Mouse (Mus musculus) CH12.LX (cell line): ENCODE measurements around the gene Ssbp3.

ENCODE experiments used
- CTCF ChIP-seq, 2 experiments: IDR thresholded peaks in 1 of 2; conservative IDR thresholded peaks in 1 of 2; 2 replicates each; pipeline ENCODE4 v1.5.1; 2011 to 2012; ENCODE audit warnings: low read depth in 2 of 2, low read length in 2 of 2, improper control_type of control experiment in 1 of 2, inconsistent platforms in 1 of 2, mild to moderate bottlenecking in 1 of 2, moderate library complexity in 1 of 2
- ELF1 ChIP-seq: IDR thresholded peaks from 2 replicates; pipeline ENCODE4 v1.6.1; 2014; ENCODE audit warnings: low read depth, mild to moderate bottlenecking, inconsistent platforms, low read length, improper control_type of control experiment
- EP300 ChIP-seq: IDR thresholded peaks from 2 replicates; pipeline ENCODE4 v1.6.1; 2011; ENCODE audit warnings: low read length, improper control_type of control experiment
- ETS1 ChIP-seq: conservative IDR thresholded peaks from 2 replicates; pipeline ENCODE4 v1.6.1; 2012; ENCODE audit warnings: low read depth, mild to moderate bottlenecking, inconsistent platforms, low read length, improper control_type of control experiment, moderate library complexity
- IRF4 ChIP-seq: IDR thresholded peaks from 2 replicates; pipeline ENCODE4 v1.6.1; 2014; ENCODE audit warnings: low read depth, mild to moderate bottlenecking, inconsistent platforms, low read length, improper control_type of control experiment
- MAFK ChIP-seq: IDR thresholded peaks from 2 replicates; pipeline ENCODE4 v1.6.1; 2011; ENCODE audit warnings: low read length, improper control_type of control experiment; ENCODE audit not compliant: insufficient replicate concordance
- MAX ChIP-seq: IDR thresholded peaks from 2 replicates; pipeline ENCODE4 v1.6.1; 2011; ENCODE audit warnings: low read length, improper control_type of control experiment
- POLR2A ChIP-seq: IDR thresholded peaks from 2 replicates; pipeline ENCODE4 v1.6.1; 2011; ENCODE audit warnings: low read depth, mild to moderate bottlenecking, improper control_type of control experiment, low read length
- POLR2AphosphoS2 ChIP-seq: IDR thresholded peaks from 2 replicates; pipeline ENCODE4 v1.6.1; 2011; ENCODE audit warnings: low read depth, low read length, improper control_type of control experiment
- RAD21 ChIP-seq: IDR thresholded peaks from 2 replicates; pipeline ENCODE4 v1.6.1; 2011; ENCODE audit warnings: low read depth, mild to moderate bottlenecking, low read length, improper control_type of control experiment, moderate library complexity
- SIN3A ChIP-seq: IDR thresholded peaks from 2 replicates; pipeline ENCODE4 v1.6.1; 2012; ENCODE audit warnings: low read length, improper control_type of control experiment, inconsistent platforms
- TCF12 ChIP-seq: IDR thresholded peaks from 2 replicates; pipeline ENCODE4 v1.6.1; 2014; ENCODE audit warnings: low read depth, mild to moderate bottlenecking, inconsistent platforms, low read length, improper control_type of control experiment
- ZC3H11A ChIP-seq: IDR thresholded peaks from 2 replicates; pipeline ENCODE4 v1.6.1; 2012; ENCODE audit warnings: low read depth, mild to moderate bottlenecking, inconsistent platforms, low read length, improper control_type of control experiment
- ZNF384 ChIP-seq: IDR thresholded peaks from 2 replicates; pipeline ENCODE4 v1.6.1; 2012; ENCODE audit warnings: low read depth, low read length, improper control_type of control experiment, inconsistent platforms

DNA sequence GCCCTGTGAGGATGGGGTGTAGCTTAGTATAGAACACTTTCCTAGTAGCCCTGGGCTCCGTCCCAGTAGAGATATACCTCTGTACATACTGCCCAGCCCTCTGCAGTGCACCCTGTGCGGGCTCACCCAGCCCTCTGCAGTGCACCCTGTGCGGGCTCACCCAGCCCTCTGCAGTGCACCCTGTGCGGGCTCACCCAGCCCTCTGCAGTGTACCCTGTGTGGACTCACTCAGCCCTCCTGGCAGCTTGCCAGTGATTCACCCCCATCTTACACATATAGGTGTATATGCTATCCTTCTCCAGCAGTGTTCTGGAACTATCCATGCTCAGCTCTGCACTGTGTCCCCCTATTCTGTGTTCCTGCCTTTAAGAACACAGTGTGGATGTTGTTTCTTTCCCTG, 168.4 kb downstream of the Ssbp3 start:
- TF ChIP-seq ZC3H11A, result no peak
- TF ChIP-seq CTCF (conservative IDR thresholded peaks at IDR 0.05 in 1 of 2, IDR thresholded peaks at IDR 0.05 in 1 of 2; ENCODE audit: low read depth in 2 of 2, low read length in 2 of 2), result no peak
- no peak for TF ChIP-seq SIN3A
- no peak for TF ChIP-seq TCF12
- TF ChIP-seq ETS1, result no peak
- no peak for TF ChIP-seq MAFK
- TF ChIP-seq MAX, result no peak
- no peak for TF ChIP-seq POLR2AphosphoS2
- no peak for TF ChIP-seq POLR2A
- TF ChIP-seq ZNF384, result no peak
- TF ChIP-seq IRF4, result no peak
- TF ChIP-seq EP300, result no peak
- no peak for TF ChIP-seq RAD21
- no peak for TF ChIP-seq ELF1
